Mouse (Mus musculus) urinary bladder, postnatal 4 days (tissue): ENCODE data around the gene Cd82.

Experiments used
- DNase-seq, 2 experiments: peaks; one replicate each; pipeline ENCODE4 v3.0.0; 2021 to 2022; ENCODE audit warnings: low spot score in 2 of 2

Cd82 gene

DNA sequence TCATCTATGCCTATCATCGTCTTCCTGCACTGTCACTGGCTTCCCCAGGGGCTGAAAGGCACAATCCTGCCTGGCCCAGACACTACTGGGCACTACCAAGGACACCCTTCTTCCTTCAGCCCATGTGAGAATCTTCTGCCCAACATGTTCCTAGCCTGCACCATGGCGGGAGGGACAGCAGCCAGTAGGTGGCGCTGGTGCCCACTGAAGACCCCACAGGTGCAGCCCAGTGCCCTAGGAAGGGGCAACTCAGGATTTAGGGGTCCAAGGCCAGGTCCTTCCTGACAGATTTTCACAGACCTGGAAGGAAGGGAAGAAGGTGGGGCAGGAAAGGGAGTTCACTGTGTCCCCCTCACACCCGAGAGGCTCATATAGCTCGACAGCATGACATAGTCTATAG is 47.7 kb downstream of the Cd82 start:
- no peak for DNase-seq

DNA sequence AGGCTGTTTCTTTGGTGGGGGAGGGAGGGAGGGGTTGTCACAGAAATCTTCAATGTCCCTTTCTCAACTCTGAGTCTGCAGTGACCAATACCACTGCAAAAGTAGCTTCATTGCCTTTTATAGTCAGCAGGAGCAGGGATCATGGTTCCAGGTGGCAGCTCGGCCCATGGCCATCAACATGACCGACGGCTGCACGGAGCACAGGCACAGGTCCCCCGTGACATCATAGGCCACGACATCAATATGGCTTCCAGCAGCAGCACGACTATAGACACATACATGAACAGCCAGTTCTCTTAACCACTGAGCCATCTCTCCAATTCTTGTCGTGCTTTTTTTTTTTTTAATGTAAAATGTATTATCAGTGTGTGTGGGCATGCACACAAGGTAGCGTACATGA is 48.8 kb downstream of the Cd82 start:
- no peak for DNase-seq

DNA sequence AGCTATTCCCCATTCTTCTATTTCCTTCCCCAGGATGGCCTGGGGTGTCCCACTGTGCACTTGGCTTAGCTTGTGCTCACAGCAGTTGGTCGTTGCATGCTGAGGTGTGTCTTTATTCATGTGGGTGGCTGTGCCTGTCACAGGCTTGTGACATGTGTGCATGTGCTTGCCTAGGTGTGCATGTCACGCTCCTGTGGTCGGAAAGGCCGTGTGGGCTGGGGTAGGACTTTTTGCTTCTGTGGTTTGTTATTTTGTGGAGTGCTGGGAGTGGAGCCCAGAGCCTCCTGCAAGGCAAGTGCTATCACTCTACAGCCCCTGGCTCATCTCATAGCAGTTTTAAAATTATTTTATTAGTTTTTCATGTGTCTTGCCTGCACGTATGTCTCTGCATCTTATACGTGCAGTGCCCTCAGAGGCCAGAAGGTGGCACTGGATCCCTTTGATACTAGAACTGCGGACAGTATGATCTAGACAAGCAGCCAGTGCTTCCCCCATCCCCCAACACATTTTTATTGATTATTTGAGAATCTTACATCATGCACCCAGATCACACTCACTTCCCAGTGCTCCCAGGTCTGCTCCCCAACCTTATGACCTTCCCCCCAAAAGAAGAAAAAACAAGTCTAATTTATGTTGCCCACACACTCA is 49.4 kb downstream of the Cd82 start:
- no peak for DNase-seq

DNA sequence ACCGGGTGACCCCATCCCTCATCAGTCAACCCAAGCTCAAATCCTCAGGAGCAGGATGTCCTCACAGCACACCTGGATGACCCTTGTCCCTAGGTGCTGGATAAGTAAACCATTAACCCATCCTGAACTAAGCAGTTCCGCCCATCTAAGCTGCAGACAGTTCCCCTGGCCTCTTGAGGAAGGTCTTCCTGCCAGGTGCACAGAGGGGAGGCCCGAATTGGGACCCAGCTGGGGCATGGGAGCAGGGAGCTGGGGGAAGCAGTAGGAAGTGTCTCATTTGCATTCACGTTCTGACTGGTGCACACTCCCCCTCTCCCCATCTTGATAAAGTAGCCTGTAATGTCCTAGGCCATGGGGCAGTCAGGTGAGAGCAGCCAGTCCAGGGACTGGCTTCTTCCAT is 50.8 kb downstream of the Cd82 start:
- DNase-seq, result no peak

DNA sequence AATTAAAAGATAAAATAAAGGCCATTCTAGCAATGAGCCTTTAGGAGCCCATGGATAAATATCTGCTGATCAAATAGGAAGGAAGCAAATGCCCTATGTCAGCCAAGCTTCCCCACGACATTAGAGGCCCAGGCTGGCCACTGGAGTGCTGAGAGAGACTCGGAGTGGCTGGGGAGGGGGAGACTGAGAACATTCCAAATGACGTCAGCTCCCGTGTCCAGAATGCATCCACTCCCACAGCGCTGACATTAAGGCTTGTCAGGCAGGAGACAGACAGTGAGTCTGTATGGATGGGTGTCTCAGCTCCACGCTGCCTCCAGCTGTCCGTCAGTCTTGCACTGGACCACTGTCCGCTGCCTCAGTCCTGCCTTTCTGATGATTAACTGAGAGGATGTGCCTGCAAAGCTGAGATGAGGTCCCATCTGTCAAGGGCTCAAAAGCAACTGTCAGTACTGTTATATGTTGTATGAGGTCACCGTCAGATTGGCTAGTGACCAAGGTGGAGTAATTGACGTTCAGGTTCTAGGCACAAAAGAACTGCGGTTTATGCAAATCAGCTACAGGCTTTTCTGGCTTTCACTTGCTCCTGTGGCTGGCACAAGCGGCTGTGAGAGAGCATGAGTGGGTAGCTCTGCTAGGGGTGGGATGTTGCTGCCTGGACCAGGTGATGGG is 51.9 kb downstream of the Cd82 start:
- DNase-seq, result no peak

DNA sequence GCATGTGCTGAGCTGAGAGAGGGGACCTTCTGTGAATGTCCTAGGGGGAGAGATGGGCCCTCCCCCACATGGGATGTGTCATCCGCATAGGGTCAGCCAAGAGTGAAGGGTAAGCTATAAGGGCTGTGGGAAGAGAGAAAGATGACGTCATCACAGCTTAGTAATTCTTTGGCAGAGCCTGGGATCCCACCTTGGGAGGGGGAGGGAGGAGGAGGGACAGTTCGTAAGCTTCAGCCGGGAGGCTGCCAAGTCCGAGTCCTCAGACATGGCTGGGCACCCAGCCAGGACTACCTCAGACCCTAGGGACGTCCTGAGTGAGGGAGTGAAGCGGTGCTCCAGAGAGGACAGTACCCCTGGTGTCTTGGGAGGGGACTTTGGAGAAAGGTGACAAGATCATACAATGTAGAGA is 57.9 kb downstream of the Cd82 start:
- peak in 1 of 2 experiments; percentile 48 for DNase-seq

DNA sequence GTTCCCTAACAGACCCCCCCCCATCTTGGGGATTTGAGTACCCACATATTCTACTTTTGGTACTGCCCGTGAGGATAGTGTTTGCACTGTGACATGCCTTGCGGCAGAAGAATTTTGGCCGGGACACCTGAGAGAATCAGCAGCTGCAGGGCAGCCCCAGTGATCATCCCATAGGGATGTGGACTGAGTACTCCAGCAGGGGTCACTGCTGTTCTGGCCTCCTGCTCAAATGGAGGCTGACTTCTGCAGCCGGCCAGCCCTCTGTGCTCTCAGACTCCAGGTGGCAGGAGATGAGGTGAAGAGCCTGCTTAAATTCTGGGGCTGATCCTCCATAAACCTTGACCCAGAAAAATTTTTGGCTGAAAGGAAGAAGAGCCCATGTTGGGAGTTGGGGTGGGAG is 58.8 kb downstream of the Cd82 start:
- DNase-seq, result no peak

DNA sequence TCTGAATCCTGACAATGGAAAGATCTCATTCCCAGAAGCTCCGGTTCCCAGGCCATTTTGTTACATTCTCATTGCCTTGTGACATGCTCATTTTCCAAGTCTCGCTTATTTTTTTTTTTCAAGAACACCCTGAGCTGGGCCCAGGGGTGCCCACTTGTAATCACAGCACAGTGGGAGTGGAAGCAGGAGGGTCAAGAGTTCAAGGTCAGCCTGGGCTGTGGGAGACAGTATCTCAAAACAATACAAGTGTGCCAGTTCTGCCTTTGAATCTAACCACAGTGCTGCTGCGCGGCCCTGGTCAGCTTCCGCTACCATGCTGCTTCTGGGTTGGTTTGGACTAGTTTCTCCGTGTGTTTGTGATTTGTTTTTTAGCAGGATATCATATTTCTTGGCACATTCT is 59.7 kb downstream of the Cd82 start:
- DNase-seq, result no peak

DNA sequence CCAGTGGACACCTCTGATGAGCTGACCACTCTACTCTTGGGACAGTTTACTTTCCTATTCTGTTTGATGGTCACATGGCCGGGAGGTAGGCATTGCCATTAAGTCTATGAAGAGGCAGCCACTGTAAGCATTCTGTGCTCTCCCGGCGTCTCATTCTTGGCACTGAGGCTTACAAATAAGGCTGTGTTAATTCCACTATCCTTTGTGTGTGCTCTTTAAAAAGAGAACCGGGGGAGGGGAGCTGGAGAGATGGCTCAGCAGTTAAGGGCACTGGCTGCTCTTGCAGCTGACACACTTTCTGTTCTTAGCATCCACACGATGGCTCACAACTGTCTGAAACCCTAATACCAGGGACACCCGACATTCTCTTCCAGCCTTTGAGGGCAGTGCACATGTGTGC is 71.7 kb downstream of the Cd82 start:
- no peak for DNase-seq

DNA sequence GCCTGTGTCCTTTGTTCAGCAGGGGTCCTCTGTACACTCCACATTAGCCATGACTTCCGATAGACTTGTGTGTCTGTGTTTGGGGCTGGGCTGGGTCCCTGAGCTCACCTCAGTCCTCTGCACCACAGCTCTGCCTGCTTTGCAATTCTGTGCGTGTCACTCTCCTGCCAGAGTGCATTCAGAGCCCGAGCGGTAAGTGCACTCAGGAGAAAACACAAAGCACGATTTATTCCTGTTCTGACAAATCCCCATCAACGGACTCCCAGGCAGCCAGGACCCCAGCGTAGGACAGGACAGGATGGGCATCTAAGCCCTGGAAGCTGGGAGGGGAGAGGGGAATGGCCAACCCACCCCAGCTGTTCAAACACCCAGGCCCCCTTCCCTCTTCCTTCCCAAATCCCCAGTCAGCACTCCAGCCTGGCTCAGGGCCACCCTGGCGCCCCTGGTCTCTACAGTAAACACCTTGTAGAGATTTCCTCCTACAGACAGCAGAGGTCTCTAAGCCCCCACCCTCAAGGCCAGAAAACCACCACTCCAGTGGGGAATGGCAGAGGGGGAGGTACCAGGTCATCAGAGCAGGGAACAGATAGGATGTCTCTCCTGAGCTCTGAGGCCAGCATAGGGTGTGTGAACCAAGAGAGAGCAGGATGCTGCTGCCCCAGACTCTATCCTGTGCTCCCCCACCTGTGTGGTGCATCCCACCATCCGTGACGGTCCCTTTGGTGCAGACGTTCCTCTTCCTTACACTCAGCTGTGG is 72.6 kb downstream of the Cd82 start:
- no peak for DNase-seq

DNA sequence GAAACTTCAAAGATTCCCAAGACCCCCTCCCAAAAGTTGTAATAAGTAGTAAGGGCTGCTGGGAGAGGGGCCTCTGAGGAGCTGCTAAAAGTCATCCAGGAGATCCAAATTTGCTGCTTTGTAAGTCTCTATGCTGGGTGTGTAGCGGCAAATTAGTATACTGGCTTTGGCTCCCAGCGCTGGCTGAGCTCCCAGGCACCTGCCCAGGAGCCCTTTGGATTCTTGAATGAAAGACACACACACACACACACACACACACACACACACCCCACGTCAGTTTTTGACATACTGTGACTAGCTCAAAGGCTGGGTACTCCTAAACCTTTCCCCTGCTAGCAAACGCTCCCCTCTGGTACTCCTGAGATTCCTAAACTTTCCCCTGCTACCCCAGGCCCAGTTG is 76.0 kb downstream of the Cd82 start:
- DNase-seq, result no peak

DNA sequence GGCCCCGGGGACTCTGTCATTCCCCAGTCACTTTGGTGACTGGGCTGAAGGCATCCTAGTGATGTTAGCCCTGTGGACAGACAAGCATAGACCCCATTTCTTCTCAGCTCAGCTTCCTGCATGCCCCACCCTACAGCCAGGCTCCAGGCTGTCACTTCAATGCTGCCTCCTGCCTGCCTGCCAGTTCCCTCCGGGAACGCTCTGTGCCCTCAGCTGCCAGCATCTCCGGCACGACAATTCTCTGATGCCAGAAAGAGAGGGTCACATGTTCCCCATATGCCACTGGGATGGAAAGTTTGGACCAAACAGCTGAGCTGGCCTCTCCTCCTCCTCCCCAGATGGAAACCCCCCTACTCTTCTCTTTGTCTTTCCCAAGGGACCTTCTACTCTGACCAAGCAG is 79.1 kb downstream of the Cd82 start:
- DNase-seq, result no peak

DNA sequence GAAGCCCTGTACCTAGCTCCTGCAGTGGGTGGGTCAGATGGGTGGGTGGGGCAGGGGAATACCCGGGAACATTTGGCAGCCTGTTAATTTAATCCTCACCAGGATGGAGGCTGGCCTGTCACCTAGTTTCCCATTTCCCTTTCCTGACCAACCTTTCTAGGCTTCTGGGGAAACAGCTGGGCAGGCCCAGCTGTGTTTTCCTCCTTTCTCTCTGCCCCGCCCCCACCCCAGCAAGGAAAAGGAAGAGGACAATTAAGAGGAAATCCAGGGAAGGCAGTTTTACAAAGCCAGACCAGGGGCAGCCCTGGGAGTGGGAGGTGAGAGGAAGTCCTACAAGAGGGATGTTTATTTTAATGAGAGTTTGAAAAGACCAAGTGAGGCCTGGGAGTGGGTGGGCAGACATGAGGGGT is 82.3 kb downstream of the Cd82 start:
- no peak for DNase-seq

DNA sequence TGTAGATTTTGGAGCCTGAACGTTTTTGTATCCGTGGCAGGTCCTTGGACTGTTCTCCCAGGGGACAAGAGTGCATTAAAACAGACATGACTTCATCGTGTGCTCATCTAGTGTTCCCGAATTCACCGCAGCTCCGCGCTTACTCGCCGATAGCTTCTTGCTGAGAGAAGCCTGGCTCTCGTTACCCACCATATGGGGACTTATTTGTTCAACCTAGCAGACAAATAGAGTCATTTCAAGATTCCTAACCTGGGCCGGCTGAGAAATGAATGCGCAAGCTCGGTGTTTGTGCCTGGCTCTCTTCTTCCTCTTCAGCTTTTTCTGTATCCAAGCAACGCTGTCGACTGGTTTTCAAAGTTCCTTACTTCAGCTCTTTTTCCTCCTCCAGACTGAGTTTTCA is 85.1 kb downstream of the Cd82 start:
- DNase-seq, result no peak

DNA sequence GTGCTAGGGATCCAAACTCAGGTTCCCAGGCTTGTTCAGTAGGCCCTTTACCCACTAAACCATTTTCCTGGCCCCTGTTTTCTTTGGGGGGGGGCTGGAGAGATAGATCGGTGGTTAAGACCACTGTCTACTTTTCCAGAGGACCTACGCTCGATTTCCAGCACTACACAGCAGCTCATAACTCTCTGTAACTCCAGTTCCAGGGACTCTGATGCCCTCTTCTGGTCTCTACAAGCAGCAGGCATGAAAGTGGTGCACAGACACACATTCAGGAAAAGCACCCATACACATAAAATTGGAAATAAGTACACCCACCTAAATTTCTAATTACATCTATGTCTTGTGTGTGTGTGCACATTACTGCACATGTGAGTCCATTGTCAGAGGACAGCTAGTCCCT is 85.8 kb downstream of the Cd82 start:
- no peak for DNase-seq

DNA sequence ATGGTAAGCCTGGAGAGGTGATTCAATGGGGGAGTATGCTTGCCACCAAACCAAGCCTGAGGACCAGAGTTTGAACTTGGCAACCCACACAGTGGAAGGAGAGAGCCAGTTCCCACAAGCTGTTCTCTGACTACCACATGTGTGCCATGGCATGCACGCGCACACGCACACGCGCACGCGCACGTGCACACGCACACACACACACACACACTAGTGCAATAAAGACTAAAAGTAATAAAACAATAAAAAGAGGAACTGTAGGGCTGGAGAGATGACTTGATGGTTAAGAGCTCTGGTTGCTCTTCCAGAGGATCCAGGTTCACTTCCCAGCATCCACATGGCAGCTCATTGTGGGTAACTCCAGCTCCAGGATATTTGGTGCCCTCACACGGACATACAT is 90.1 kb downstream of the Cd82 start:
- DNase-seq, result no peak

DNA sequence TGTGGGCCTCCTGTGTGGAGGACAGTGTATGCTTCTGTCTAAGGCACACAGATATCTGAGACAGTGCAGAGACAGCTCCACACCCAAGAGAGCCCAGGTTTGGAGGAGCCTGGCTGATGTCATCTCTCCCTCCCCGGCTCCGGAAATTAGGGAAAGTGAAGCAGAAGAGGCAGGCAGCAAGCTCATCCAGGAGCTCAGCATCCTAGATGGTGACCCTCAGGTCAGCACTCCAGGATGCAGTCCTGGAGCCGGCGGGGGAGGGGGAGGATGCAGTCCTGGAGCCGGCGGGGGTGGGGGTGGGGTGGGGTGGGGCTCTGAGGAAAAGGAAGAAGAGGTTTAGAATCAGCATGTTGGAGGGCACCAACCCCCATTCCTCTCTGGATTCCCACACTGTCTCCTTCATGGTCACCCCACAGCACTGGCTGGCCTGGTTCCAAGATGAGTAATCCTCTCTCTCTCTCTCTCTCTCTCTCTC is 90.8 kb downstream of the Cd82 start:
- DNase-seq, result no peak
